Mouse (Mus musculus) liver, embryonic 14.5 days (tissue): ENCODE data around the gene Upb1.

Source experiments
- CTCF ChIP-seq: IDR thresholded peaks from 2 replicates; pipeline ENCODE4 v1.5.1; 2016; ENCODE audit warnings: antibody characterized with exemption, low read depth, control low read depth
- EP300 ChIP-seq: IDR thresholded peaks from 2 replicates; pipeline ENCODE4 v1.6.1; 2016; ENCODE audit warnings: antibody characterized with exemption, low read depth

DNA sequence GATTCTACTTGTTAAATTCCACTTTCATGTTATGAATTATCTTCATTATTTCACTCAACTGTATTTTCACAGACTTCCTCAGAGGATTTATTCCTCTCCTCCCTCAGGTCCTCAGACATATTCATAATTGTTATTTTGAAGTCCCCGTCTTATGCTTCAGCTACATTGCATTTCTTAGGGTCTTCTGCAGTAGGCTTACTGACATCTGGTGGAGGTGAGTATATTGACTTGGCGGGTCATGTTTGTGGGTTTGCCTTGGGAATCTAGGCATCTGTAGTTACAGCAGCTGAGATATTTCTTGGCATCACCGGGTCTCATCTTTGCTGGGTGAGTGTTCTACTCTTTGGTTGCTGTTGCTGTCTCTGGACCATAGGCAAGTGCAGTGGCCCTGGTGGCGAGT is at the start of gene Upb1:
- TF ChIP-seq CTCF (no peak), EP300 (no peak)
